Mouse (Mus musculus): ENCODE data around the gene Mbd5. TPM values are rescaled to one million over a fixed set of nuclear protein-coding genes. Genes with fewer than 3 reads are reported as not detected.
A peak's percentile ranks its signal among the peaks of the same experiment; 100 is the strongest.

Gene Mbd5
- polyA plus RNA-seq, 1 experiment from 2014 or later, result 24.6 TPM

GRCm38 (mm10) chr2:49354066-49354465 lies 404.8 kb downstream of the Mbd5 start:
- H3K4me3 ChIP-seq (replicated peaks), result no peak overlapping the region
- H3K4me1 ChIP-seq, result no peaks in the 10 kb centered on the region; the same call in 1 of the 2 replicates
- H3K9ac ChIP-seq, result no peak overlapping the region
- no peaks in the 10 kb centered on the region for H3K36me3 ChIP-seq
- H3K9me3 ChIP-seq, result no peaks in the 10 kb centered on the region
- WGBS, result 80% methylated on average over 1 of the region's 1 CpGs
- no peaks in the 10 kb centered on the region for H3K27me3 ChIP-seq (replicated peaks)
- H3K4me2 ChIP-seq, result no peak overlapping the region
- H3K27ac ChIP-seq, result no peak overlapping the region
- no peak for ATAC-seq (ENCODE audit: insufficient read depth, low FRiP score, low read depth)

- H3K36me3 ChIP-seq, result no peaks in the 10 kb centered on the region
- no peaks in the 10 kb centered on the region for H3K4me1 ChIP-seq
- no peak for ATAC-seq (ENCODE audit: insufficient read depth, low FRiP score, low read depth)
- WGBS, result 81% methylated on average over 8 of the region's 8 CpGs
- no peak overlapping the region for H3K9ac ChIP-seq
- H3K27ac ChIP-seq, result no peak overlapping the region
- no peaks in the 10 kb centered on the region for H3K27me3 ChIP-seq (replicated peaks)
- no peak overlapping the region for H3K4me2 ChIP-seq
- H3K9me3 ChIP-seq, result no peaks in the 10 kb centered on the region
- H3K4me3 ChIP-seq (replicated peaks), result no peak overlapping the region
Observed at GRCm38 (mm10) chr2:49355867-49356266, 406.6 kb downstream of the Mbd5 start.

- Histone ChIP-seq H3K27ac (no peak overlapping the region), H3K27me3 (replicated peaks) (no peaks in the 10 kb centered on the region), H3K36me3 (no peaks in the 10 kb centered on the region), H3K4me3 (replicated peaks) (no peak overlapping the region), H3K9ac (no peak overlapping the region), H3K4me1 (no peaks in the 10 kb centered on the region), H3K4me2 (no peak overlapping the region), H3K9me3 (no peaks in the 10 kb centered on the region)
- 81% methylated on average over 7 of the region's 7 CpGs for WGBS
- ATAC-seq (ENCODE audit: insufficient read depth, low FRiP score, low read depth), result no peak
Observed at GRCm38 (mm10) chr2:49358128-49358814, 409.0 kb downstream of the Mbd5 start.

- H3K9ac ChIP-seq, result no peak overlapping the region
- H3K27me3 ChIP-seq (replicated peaks), result no peaks in the 10 kb centered on the region
- 66% methylated on average over 4 of the region's 4 CpGs for WGBS
- no peak overlapping the region for H3K27ac ChIP-seq
- H3K36me3 ChIP-seq, result no peaks in the 10 kb centered on the region
- ATAC-seq (ENCODE audit: insufficient read depth, low FRiP score, low read depth), result no peak
- no peaks in the 10 kb centered on the region for H3K4me1 ChIP-seq
- no peak overlapping the region for H3K4me2 ChIP-seq
- H3K9me3 ChIP-seq, result no peaks in the 10 kb centered on the region
- no peak overlapping the region for H3K4me3 ChIP-seq (replicated peaks)
Observed at GRCm38 (mm10) chr2:49358839-49359520, 409.7 kb downstream of the Mbd5 start.

GRCm38 (mm10) chr2:49359706-49360105 lies 410.4 kb downstream of the Mbd5 start:
- no peaks in the 10 kb centered on the region for H3K4me1 ChIP-seq
- no peak overlapping the region for H3K9ac ChIP-seq
- no peak for ATAC-seq (ENCODE audit: insufficient read depth, low FRiP score, low read depth)
- no peaks in the 10 kb centered on the region for H3K9me3 ChIP-seq
- H3K4me2 ChIP-seq, result no peak overlapping the region
- H3K27ac ChIP-seq, result no peak overlapping the region
- no peaks in the 10 kb centered on the region for H3K36me3 ChIP-seq
- H3K4me3 ChIP-seq (replicated peaks), result no peak overlapping the region
- WGBS, result 64% methylated on average over 4 of the region's 4 CpGs
- no peaks in the 10 kb centered on the region for H3K27me3 ChIP-seq (replicated peaks)

- H3K9ac ChIP-seq, result no peak overlapping the region
- H3K27me3 ChIP-seq (replicated peaks), result no peaks in the 10 kb centered on the region
- H3K4me1 ChIP-seq, result no peaks in the 10 kb centered on the region
- H3K27ac ChIP-seq, result no peak overlapping the region
- 45% methylated on average over 5 of the region's 5 CpGs for WGBS
- no peak overlapping the region for H3K4me2 ChIP-seq
- H3K9me3 ChIP-seq, result no peaks in the 10 kb centered on the region
- peak; percentile 31; the same call in 1 of the 2 replicates for ATAC-seq (ENCODE audit: insufficient read depth, low FRiP score, low read depth)
- H3K36me3 ChIP-seq, result no peaks in the 10 kb centered on the region
- no peak overlapping the region for H3K4me3 ChIP-seq (replicated peaks)
Observed at GRCm38 (mm10) chr2:49364546-49364945, 415.2 kb downstream of the Mbd5 start.

GRCm38 (mm10) chr2:49366878-49367545 lies 417.7 kb downstream of the Mbd5 start:
- no peak overlapping the region for H3K4me2 ChIP-seq
- no peak overlapping the region for H3K9ac ChIP-seq
- H3K9me3 ChIP-seq, result no peaks in the 10 kb centered on the region
- no peak overlapping the region for H3K4me3 ChIP-seq (replicated peaks)
- WGBS, result 84% methylated on average over 14 of the region's 14 CpGs
- ATAC-seq (ENCODE audit: insufficient read depth, low FRiP score, low read depth), result no peak
- H3K36me3 ChIP-seq, result no peaks in the 10 kb centered on the region
- no peaks in the 10 kb centered on the region for H3K4me1 ChIP-seq
- no peaks in the 10 kb centered on the region for H3K27me3 ChIP-seq (replicated peaks)
- H3K27ac ChIP-seq, result no peak overlapping the region

GRCm38 (mm10) chr2:49367546-49367917 lies 418.2 kb downstream of the Mbd5 start:
- Histone ChIP-seq H3K27ac (no peak overlapping the region), H3K4me2 (no peak overlapping the region), H3K9ac (no peak overlapping the region), H3K9me3 (no peaks in the 10 kb centered on the region), H3K36me3 (no peaks in the 10 kb centered on the region), H3K4me3 (replicated peaks) (no peak overlapping the region), H3K27me3 (replicated peaks) (no peaks in the 10 kb centered on the region), H3K4me1 (no peaks in the 10 kb centered on the region)
- no peak for ATAC-seq (ENCODE audit: insufficient read depth, low FRiP score, low read depth)
- 66% methylated on average over 17 of the region's 17 CpGs for WGBS

GRCm38 (mm10) chr2:49371632-49372031 lies 422.3 kb downstream of the Mbd5 start:
- WGBS, result 69% methylated on average over 5 of the region's 5 CpGs
- Histone ChIP-seq H3K9ac (no peak overlapping the region), H3K36me3 (no peaks in the 10 kb centered on the region), H3K4me1 (no peaks in the 10 kb centered on the region), H3K4me3 (replicated peaks) (no peak overlapping the region), H3K27ac (no peak overlapping the region), H3K9me3 (no peaks in the 10 kb centered on the region), H3K4me2 (no peak overlapping the region), H3K27me3 (replicated peaks) (no peaks in the 10 kb centered on the region)
- ATAC-seq (ENCODE audit: insufficient read depth, low FRiP score, low read depth), result no peak

- Histone ChIP-seq H3K27me3 (replicated peaks) (no peaks in the 10 kb centered on the region), H3K4me1 (no peaks in the 10 kb centered on the region), H3K4me3 (replicated peaks) (no peak overlapping the region), H3K9me3 (no peaks in the 10 kb centered on the region), H3K36me3 (no peaks in the 10 kb centered on the region), H3K27ac (no peak overlapping the region), H3K9ac (no peak overlapping the region), H3K4me2 (no peak overlapping the region)
- ATAC-seq (ENCODE audit: insufficient read depth, low FRiP score, low read depth), result no peak
- WGBS, result 52% methylated on average over 3 of the region's 3 CpGs
Observed at GRCm38 (mm10) chr2:49372586-49372985, 423.3 kb downstream of the Mbd5 start.
